Mouse (Mus musculus) urinary bladder, postnatal 25 days (tissue): ENCODE results near the gene Rad21l.

Source experiments
- DNase-seq: peaks from one replicate; pipeline ENCODE4 v3.0.0; 2022; ENCODE audit warnings: low spot score

Gene Rad21l

GRCm38 (mm10) chr2:151668433-151668832 lies at the start of gene Rad21l:
Gene Rad21l (minus strand): TSS chr2:151668533.
- no peak for DNase-seq

DNA sequence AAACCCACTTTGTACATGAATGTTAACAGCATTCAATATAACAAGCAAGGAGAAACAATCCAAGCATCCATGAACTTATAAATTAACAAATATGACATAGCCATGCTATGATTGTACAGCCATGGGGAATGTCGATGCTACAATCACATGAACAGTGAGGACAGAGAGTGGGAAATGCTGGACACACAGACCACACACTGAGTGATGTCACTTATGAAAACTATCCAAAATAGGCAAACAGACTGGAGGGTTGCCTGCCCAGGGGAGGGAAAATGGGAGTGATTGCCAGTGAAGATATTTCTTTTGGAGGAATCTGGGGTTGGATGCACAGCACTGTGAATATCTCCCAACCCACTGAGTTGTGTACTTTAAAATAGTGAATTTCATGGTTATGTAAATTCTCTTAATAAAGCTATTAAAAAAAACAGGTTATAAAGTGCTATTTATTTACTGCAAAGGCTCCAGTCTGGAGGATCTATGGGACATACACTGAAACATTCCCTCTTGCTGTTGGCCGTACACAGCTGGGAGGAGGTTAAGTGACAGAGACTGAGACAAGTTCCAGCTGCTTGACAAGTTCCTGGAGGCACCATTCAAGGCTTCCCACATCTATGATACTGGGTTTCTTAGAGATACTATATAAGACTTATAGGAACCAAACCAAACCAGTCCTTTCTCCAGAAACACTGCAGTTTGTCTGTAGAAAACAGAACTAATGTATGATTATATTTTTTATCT lies 48.2 kb upstream of the Rad21l start:
- no peak for DNase-seq

DNA sequence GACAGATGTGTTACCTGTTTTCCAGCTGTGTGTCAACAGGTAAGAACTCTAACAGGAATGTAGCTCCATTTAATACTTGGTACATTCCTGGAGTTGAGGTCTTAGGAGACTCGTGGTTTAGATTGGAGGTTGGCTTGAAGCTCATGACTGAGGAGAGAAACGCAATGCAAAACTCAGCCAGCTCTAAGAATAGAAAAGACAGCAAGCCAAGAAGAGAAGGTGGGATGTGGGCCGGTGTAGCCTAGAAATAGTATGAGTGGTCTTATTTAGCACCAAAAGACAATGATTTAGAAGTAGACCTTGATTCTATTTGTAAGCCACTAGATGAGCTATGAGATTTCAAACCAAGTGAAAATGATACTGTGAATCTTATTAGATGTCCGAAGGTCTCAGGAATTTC lies 47.2 kb upstream of the Rad21l start:
- DNase-seq, result no peak

GRCm38 (mm10) chr2:151712647-151713046 lies 44.3 kb upstream of the Rad21l start:
- no peak for DNase-seq

- no peak for DNase-seq
Measured at GRCm38 (mm10) chr2:151702851-151703190, 34.5 kb upstream of the Rad21l start.

GRCm38 (mm10) chr2:151702146-151702850 lies 34.0 kb upstream of the Rad21l start:
- DNase-seq, result peak; percentile 14

- no peak for DNase-seq
Measured at GRCm38 (mm10) chr2:151701231-151702145, 33.2 kb upstream of the Rad21l start, which contains the start of gene Tmem74b. Gene Tmem74b (plus strand): TSS chr2:151702008.

GRCm38 (mm10) chr2:151682976-151683375 lies 14.6 kb upstream of the Rad21l start:
- no peak for DNase-seq

GRCm38 (mm10) chr2:151682357-151682756 lies 14.0 kb upstream of the Rad21l start:
- DNase-seq, result no peak

DNA sequence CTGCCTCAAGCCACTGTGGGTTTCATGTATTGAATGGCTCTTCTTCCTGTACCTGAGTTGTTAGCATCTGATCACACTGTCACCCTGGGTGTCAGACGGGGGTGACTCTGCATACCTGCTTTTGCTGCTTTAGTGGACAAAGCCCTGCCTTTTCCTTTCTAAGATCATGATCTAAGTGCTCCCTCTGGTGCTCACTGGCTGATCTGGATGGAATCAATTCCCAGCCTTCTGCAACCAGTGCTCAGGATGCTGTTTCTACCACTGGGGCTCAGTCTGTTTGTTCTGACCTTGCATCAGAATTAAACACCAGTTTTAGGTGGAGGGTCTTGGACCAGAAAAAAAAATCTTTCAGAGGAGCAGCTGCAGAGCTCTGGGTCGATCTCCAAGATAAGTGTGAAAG lies 7.9 kb upstream of the Rad21l start:
- DNase-seq, result no peak

- no peak for DNase-seq
Measured at GRCm38 (mm10) chr2:151670968-151671329, 2.6 kb upstream of the Rad21l start.

DNA sequence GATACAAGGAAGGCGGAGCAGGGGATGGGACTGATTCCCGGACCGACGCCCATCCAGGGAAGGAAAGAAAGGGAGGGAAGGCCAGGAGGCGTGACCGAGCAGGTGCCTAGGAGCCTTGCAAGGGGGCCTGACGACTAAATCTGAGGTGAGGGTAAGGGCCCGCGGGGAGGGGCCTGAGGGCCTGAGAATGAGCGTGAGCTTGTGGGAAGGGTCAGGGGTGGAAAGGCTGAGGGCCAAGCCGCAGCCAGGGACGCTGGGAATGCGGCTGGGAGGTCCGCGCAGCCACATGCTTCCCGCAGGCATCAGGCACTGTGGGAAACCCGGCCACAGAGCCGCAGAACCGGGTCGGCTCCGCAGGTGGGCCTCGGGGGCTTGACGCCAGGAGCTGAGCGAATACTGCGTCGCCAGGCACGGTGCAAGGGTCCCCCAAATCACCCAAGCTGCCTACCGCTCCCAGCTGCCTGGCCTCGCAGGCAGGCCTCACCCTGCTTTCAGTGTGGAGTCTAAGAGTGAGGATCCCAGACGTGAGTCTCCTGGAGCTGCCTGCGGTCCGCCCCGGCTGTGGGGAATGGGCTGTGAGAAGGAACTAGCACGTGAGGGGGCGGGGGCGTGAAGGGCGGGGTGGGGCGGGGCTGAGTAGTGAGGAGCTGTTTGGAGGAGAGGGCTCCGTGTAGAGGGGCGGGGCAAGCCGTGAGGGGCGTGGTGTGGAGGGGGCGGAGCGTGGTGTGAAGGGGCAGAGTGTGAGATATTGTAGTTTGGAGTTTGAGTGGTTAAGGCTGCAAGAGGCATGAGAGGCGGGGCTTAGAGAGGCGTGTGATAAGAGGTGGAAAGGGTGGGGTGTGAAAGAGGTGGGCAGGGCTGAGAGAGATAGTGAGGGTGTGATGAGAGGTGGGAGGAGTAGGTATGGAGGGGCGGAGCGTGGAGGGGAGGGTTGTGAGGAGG lies 2.0 kb upstream of the Rad21l start:
- DNase-seq, result no peak

DNA sequence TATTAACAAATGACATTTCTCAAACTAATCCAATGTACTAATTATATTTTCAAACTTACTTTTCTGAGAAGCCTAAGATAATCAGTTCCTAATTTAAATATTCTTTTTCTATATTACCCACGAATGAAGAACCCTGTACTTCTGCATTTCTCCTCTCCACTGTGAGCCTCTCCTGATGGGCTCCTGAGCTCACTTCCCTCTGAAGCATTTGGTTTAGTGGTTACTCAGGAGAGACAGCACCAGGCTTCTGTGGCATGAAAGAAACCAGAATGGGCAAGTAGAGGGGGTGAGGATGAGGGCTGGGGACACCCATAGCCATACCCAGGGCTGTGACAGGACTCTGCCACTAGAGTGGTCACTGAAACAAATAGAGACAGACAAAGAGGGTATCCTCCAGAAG lies 16.3 kb downstream of the Rad21l start:
- DNase-seq, result no peak

- DNase-seq, result no peak
Measured at GRCm38 (mm10) chr2:151636015-151636402, 32.3 kb downstream of the Rad21l start.

- DNase-seq, result no peak
Measured at GRCm38 (mm10) chr2:151635362-151636014, 32.8 kb downstream of the Rad21l start.

DNA sequence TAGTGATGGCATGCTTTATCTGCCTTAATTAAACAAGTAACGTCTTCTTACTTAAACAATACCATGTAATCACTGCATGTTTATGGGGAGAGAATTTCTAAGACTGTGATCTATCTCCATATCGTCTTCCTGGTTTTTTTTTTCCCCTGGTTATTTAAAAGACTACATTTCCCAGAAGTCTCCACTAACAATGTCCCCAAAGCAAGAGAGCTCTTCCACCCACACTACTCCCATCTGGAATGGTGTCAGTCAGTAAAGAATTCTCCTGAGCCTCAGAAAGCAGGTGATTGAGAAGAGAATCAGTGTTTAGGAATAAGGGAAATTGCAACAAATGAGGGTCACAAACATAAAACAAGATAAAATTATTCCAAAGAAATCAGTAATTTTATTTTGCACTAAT lies 33.4 kb downstream of the Rad21l start:
- DNase-seq, result no peak

- DNase-seq, result no peak
Measured at GRCm38 (mm10) chr2:151632982-151633381, 35.4 kb downstream of the Rad21l start.

GRCm38 (mm10) chr2:151632159-151632814 lies 36.0 kb downstream of the Rad21l start, which contains the start of gene Snph:
Gene Snph (minus strand): TSS chr2:151632593.
- DNase-seq, result peak; percentile 33

GRCm38 (mm10) chr2:151631406-151632158 lies 36.8 kb downstream of the Rad21l start:
- DNase-seq, result no peak

DNA sequence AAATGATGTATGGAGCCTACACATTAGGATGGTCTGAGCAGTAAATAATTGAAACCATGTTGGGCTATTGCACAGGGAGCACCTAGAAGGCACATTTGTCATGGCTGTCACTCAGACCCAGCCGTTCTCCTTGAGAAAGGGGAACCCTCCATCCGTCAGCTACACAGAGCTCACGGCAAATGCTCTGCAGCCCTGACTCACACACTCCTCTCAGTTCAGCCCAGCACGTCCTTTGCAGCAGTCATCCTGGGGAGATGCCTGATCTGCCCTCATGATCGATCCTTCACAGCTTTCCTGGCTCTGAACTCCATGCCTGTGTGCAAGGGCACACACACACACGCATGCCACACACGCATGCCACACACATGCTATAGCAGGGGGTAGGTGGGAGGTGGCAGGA lies 39.0 kb downstream of the Rad21l start:
- no peak for DNase-seq
